Mouse (Mus musculus) CH12.LX (cell line): Measurements from ENCODE around the gene Dido1. TPM values are rescaled to one million over a fixed set of nuclear protein-coding genes. Genes with fewer than 3 reads are reported as not detected.

Experiments used
- DNase-seq: peaks from one replicate; pipeline ENCODE4 v3.0.0-alpha.2; 2013; ENCODE audit errors: extremely low read depth
- H3K27ac ChIP-seq: 2 replicates; pipeline ENCODE4 v1.5.1; 2012; ENCODE audit warnings: low read depth, mild to moderate bottlenecking, control low read depth, moderate library complexity; ENCODE audit not compliant: insufficient read depth
- H3K27me3 ChIP-seq: replicated peaks from 2 replicates; pipeline ENCODE3; 2012; ENCODE audit warnings: inconsistent platforms
- H3K36me3 ChIP-seq, 2 experiments: replicated peaks in 1 of 2; 2 replicates each; pipeline versions ENCODE3 to v1.6.1; 2012; ENCODE audit warnings: inconsistent platforms in 1 of 2, low read length in 1 of 2, mild to moderate bottlenecking in 1 of 2, mixed read lengths in 1 of 2, moderate library complexity in 1 of 2; ENCODE audit not compliant: control insufficient read depth in 1 of 2, insufficient read depth in 1 of 2
- H3K4me1 ChIP-seq, 2 experiments: 2 replicates each; pipeline ENCODE4 v1.6.1; 2012; ENCODE audit warnings: inconsistent platforms in 1 of 2, moderate library complexity in 1 of 2; ENCODE audit not compliant: insufficient read depth in 2 of 2, control insufficient read depth in 1 of 2
- H3K4me2 ChIP-seq: 2 replicates; pipeline ENCODE4 v1.6.1; 2012; ENCODE audit warnings: low read depth, mild to moderate bottlenecking, control low read depth; ENCODE audit not compliant: poor library complexity, insufficient read depth, severe bottlenecking
- H3K4me3 ChIP-seq, 3 experiments: fragments of 150-350 bp in 1 of 3; sonication (generic) in 1 of 3; replicated peaks in 1 of 3; 2 replicates each; pipeline versions ENCODE3 to v1.5.1; 2011 to 2012; ENCODE audit warnings: low read depth in 2 of 3, low read length in 2 of 3, mild to moderate bottlenecking in 2 of 3, moderate library complexity in 2 of 3, control low read depth in 1 of 3, improper control_type of control experiment in 1 of 3, inconsistent platforms in 1 of 3, mixed read lengths in 1 of 3; ENCODE audit not compliant: poor library complexity in 1 of 3
- H3K79me2 ChIP-seq: replicated peaks from 2 replicates; pipeline ENCODE4 v1.6.1; 2012; ENCODE audit warnings: mild to moderate bottlenecking, moderate library complexity; ENCODE audit not compliant: control insufficient read depth, poor library complexity, insufficient read depth, severe bottlenecking; ENCODE audit errors: extremely low read depth
- H3K9ac ChIP-seq: 2 replicates; pipeline ENCODE4 v1.6.1; 2012; ENCODE audit warnings: low read depth, mild to moderate bottlenecking, control low read depth, moderate library complexity; ENCODE audit not compliant: insufficient read depth
- H3K9me3 ChIP-seq: replicated peaks from 2 replicates; pipeline ENCODE3; 2012; ENCODE audit warnings: low read length, inconsistent platforms, mixed read lengths
- BHLHE40 ChIP-seq: IDR thresholded peaks from 2 replicates; pipeline ENCODE4 v1.6.1; 2011; ENCODE audit warnings: mild to moderate bottlenecking, low read depth, low read length, improper control_type of control experiment
- CHD1 ChIP-seq: IDR thresholded peaks from 2 replicates; pipeline ENCODE4 v1.6.1; 2012; ENCODE audit warnings: low read depth, low read length, improper control_type of control experiment, inconsistent platforms
- CTCF ChIP-seq, 2 experiments: IDR thresholded peaks in 1 of 2; conservative IDR thresholded peaks in 1 of 2; 2 replicates each; pipeline ENCODE4 v1.5.1; 2011 to 2012; ENCODE audit warnings: low read depth in 2 of 2, low read length in 2 of 2, improper control_type of control experiment in 1 of 2, inconsistent platforms in 1 of 2, mild to moderate bottlenecking in 1 of 2, moderate library complexity in 1 of 2
- E2F4 ChIP-seq: IDR thresholded peaks from 2 replicates; pipeline ENCODE4 v1.6.1; 2011; ENCODE audit warnings: low read depth, low read length, improper control_type of control experiment; ENCODE audit not compliant: insufficient replicate concordance
- EP300 ChIP-seq: IDR thresholded peaks from 2 replicates; pipeline ENCODE4 v1.6.1; 2011; ENCODE audit warnings: low read length, improper control_type of control experiment
- ETS1 ChIP-seq: conservative IDR thresholded peaks from 2 replicates; pipeline ENCODE4 v1.6.1; 2012; ENCODE audit warnings: low read depth, mild to moderate bottlenecking, inconsistent platforms, low read length, improper control_type of control experiment, moderate library complexity
- IRF4 ChIP-seq: IDR thresholded peaks from 2 replicates; pipeline ENCODE4 v1.6.1; 2014; ENCODE audit warnings: low read depth, mild to moderate bottlenecking, inconsistent platforms, low read length, improper control_type of control experiment
- JUN ChIP-seq: IDR thresholded peaks from 2 replicates; pipeline ENCODE4 v1.6.1; 2011; ENCODE audit warnings: low read depth, mild to moderate bottlenecking, low read length, improper control_type of control experiment, moderate library complexity; ENCODE audit not compliant: insufficient read depth
- JUND ChIP-seq: conservative IDR thresholded peaks from 2 replicates; pipeline ENCODE4 v1.6.1; 2011; ENCODE audit warnings: low read depth, low read length, improper control_type of control experiment
- KAT2A ChIP-seq: IDR thresholded peaks from 2 replicates; pipeline ENCODE4 v1.6.1; 2012; ENCODE audit warnings: low read length, improper control_type of control experiment, inconsistent platforms; ENCODE audit not compliant: insufficient replicate concordance
- MAFK ChIP-seq: IDR thresholded peaks from 2 replicates; pipeline ENCODE4 v1.6.1; 2011; ENCODE audit warnings: low read length, improper control_type of control experiment; ENCODE audit not compliant: insufficient replicate concordance
- MAX ChIP-seq: IDR thresholded peaks from 2 replicates; pipeline ENCODE4 v1.6.1; 2011; ENCODE audit warnings: low read length, improper control_type of control experiment
- MAZ ChIP-seq: IDR thresholded peaks from 2 replicates; pipeline ENCODE4 v1.6.1; 2012; ENCODE audit warnings: low read depth, mild to moderate bottlenecking, inconsistent platforms, low read length, improper control_type of control experiment, moderate library complexity
- MXI1 ChIP-seq: IDR thresholded peaks from 2 replicates; pipeline ENCODE4 v1.6.1; 2011; ENCODE audit warnings: mild to moderate bottlenecking, low read depth, low read length, improper control_type of control experiment
- MYC ChIP-seq: IDR thresholded peaks from 2 replicates; pipeline ENCODE4 v1.6.1; 2011; ENCODE audit warnings: low read depth, mild to moderate bottlenecking, improper control_type of control experiment, low read length
- PAX5 ChIP-seq: IDR thresholded peaks from 2 replicates; pipeline ENCODE4 v1.6.1; 2012; ENCODE audit warnings: low read length, inconsistent platforms, mixed read lengths
- POLR2AphosphoS2 ChIP-seq: IDR thresholded peaks from 2 replicates; pipeline ENCODE4 v1.6.1; 2011; ENCODE audit warnings: low read depth, low read length, improper control_type of control experiment
- SIN3A ChIP-seq: IDR thresholded peaks from 2 replicates; pipeline ENCODE4 v1.6.1; 2012; ENCODE audit warnings: low read length, improper control_type of control experiment, inconsistent platforms
- dilution Hi-C: fragments of 300-500 bp; cut with MboI; formaldehyde crosslinking; loops from 2 replicates; pipeline ENCODE4 v1.14.3; 2020; ENCODE audit warnings: low sequenced_read_pairs; ENCODE audit not compliant: extremely low pct_unique_long_range_greater_than_20kb, extremely low pct_ligation_motif_present
- in situ Hi-C: fragments of 300-500 bp; cut with MboI; formaldehyde crosslinking; loops from 3 replicates; pipeline ENCODE4 v1.14.3; 2019; ENCODE audit warnings: low sequenced_read_pairs, low pct_ligation_motif_present, low pct_unique_long_range_greater_than_20kb, mixed read lengths
- polyA plus RNA-seq: library from polyadenylated mRNA; unstranded; fragments of >175 nt; gene quantifications from 2 replicates; pipeline ENCODE4 v1.2.1, GENCODE M21; 2012; ENCODE audit warnings: low read depth; ENCODE audit not compliant: insufficient read length
- total RNA-seq, 2 experiments: library from RNA; depleted of rRNA; stranded (reverse); fragments of 300-350 nt in 1 of 2; fragments of >200 nt in 1 of 2; gene quantifications; 2 replicates each; pipeline ENCODE4 v1.2.3; 2012 to 2014

Gene Dido1
- total and polyA plus RNA-seq, 3 experiments, result 16.4 to 25.0 (median 24.9) TPM

GRCm38 (mm10) chr2:180695176-180695575 lies 14.6 kb downstream of the Dido1 start:
- Histone ChIP-seq H3K9ac (no peak overlapping the region), H3K4me2 (peak overlapping the region; percentile 29; the same call in 1 of the 2 replicates), H3K4me3 (no peak overlapping the region), H3K4me1 (peaks cover 33 to 93% of the 10 kb centered on the region in 2 experiments), H3K79me2 (peaks cover 91% of the 10 kb centered on the region), H3K27ac (no peak overlapping the region), H3K27me3 (no peaks in the 10 kb centered on the region), H3K9me3 (no peaks in the 10 kb centered on the region), H3K36me3 (peaks cover 7 to 22% of the 10 kb centered on the region in 2 experiments)
- in situ Hi-C loops (no loop called here), dilution Hi-C loops (no loop called here)
- peak; percentile 68 for DNase-seq
- peak; percentile 97 for TF ChIP-seq BHLHE40
- no peak for TF ChIP-seq E2F4
- TF ChIP-seq KAT2A, result no peak
- TF ChIP-seq JUN, result peak; percentile 21; the same call in 1 of the 2 replicates
- peak; percentile 25; the same call in 1 of the 2 replicates for TF ChIP-seq MAX
- peak; percentile 47; the same call in 1 of the 2 replicates for TF ChIP-seq JUND
- 0 out of 2 replicates have a peak, but pooled peaks have one; percentile 36 for TF ChIP-seq POLR2AphosphoS2
- TF ChIP-seq CTCF (conservative IDR thresholded peaks at IDR 0.05 in 1 of 2, IDR thresholded peaks at IDR 0.05 in 1 of 2; ENCODE audit: low read depth in 2 of 2, low read length in 2 of 2), result no peak
- TF ChIP-seq MAZ, result 0 out of 2 replicates have a peak, but pooled peaks have one; percentile 13
- TF ChIP-seq SIN3A, result peak; percentile 38; the same call in 1 of the 2 replicates
- peak; percentile 43 for TF ChIP-seq EP300
- TF ChIP-seq PAX5, result no peak
- peak; percentile 44 for TF ChIP-seq ETS1
- peak; percentile 77 for TF ChIP-seq MYC
- peak; percentile 34; the same call in 1 of the 2 replicates for TF ChIP-seq IRF4
- TF ChIP-seq MAFK, result 0 out of 2 replicates have a peak, but pooled peaks have one; percentile 36
- peak; percentile 77 for TF ChIP-seq MXI1

GRCm38 (mm10) chr2:180692630-180693029 lies 17.2 kb downstream of the Dido1 start:
- Histone ChIP-seq H3K4me3 (no peak overlapping the region), H3K79me2 (peaks cover 65% of the 10 kb centered on the region), H3K27ac (no peak overlapping the region), H3K4me2 (0 out of 2 replicates have a peak overlapping the region, but pooled peaks have one; percentile 7), H3K4me1 (peaks cover 34 to 80% of the 10 kb centered on the region in 2 experiments), H3K9me3 (no peaks in the 10 kb centered on the region), H3K27me3 (no peaks in the 10 kb centered on the region), H3K9ac (no peak overlapping the region), H3K36me3 (peaks cover 31 to 44% of the 10 kb centered on the region in 2 experiments)
- in situ Hi-C loops (no loop called here), dilution Hi-C loops (no loop called here)
- DNase-seq, result no peak
- peak; percentile 41; the same call in 1 of the 2 replicates for TF ChIP-seq EP300
- no peak for TF ChIP-seq CHD1
